Mouse (Mus musculus): Measurements from ENCODE around the gene Apol10b.

GRCm38 (mm10) chr15:77581681-77582080, 14.2 kb downstream of the Apol10b start:
- TF ChIP-seq GATA1 (IDR thresholded peaks at IDR 0.05; ENCODE audit: low read length) (no peak), TAL1 (IDR thresholded peaks at IDR 0.05; ENCODE audit: low read length) (no peak)

Data from erythroblast, embryonic 14.5 days (primary cell).